Mouse (Mus musculus) c-Kit-positive CD71-positive TER-119-positive erythroid progenitor cells, embryonic 14.5 days (primary cell): ENCODE measurements around the gene Rps27rt.
"Not testable (repeated sequence)": the region's sequence is repeated elsewhere in the genome, so short reads cannot be mapped to it uniquely, and the experiment has no call there.

Experiments
- DNase-seq: peaks from one replicate; pipeline ENCODE4 v3.0.0-alpha.2; 2013; ENCODE audit warnings: low spot score

Gene Rps27rt

GRCm38 (mm10) chr9:114982689-114983360 is at the start of gene Rps27rt:
Gene Rps27rt, minus strand, starts transcription at chr9:114982739.
- no peak for DNase-seq

GRCm38 (mm10) chr9:115031046-115031445 is 48.5 kb upstream of the Rps27rt start:
- DNase-seq, result not testable (repeated sequence)

GRCm38 (mm10) chr9:115030581-115030980 is 48.0 kb upstream of the Rps27rt start:
- no peak for DNase-seq

GRCm38 (mm10) chr9:115029307-115029706 is 46.8 kb upstream of the Rps27rt start:
- no peak for DNase-seq

GRCm38 (mm10) chr9:115023708-115024383 is 41.3 kb upstream of the Rps27rt start:
- DNase-seq, result no peak

- DNase-seq, result no peak
Measured at GRCm38 (mm10) chr9:115023137-115023536, 40.6 kb upstream of the Rps27rt start.

- no peak for DNase-seq
Measured at GRCm38 (mm10) chr9:115021419-115021818, 38.9 kb upstream of the Rps27rt start.

- DNase-seq, result no peak
Measured at GRCm38 (mm10) chr9:115020141-115020540, 37.6 kb upstream of the Rps27rt start.

GRCm38 (mm10) chr9:115012367-115012766 is 29.8 kb upstream of the Rps27rt start:
- DNase-seq, result no peak

- DNase-seq, result no peak
Measured at GRCm38 (mm10) chr9:115008194-115008593, 25.7 kb upstream of the Rps27rt start.

- DNase-seq, result no peak
Measured at GRCm38 (mm10) chr9:115007776-115008175, 25.2 kb upstream of the Rps27rt start.

GRCm38 (mm10) chr9:115005446-115005845 is 22.9 kb upstream of the Rps27rt start:
- no peak for DNase-seq

GRCm38 (mm10) chr9:114999771-115000146 is 17.2 kb upstream of the Rps27rt start:
- no peak for DNase-seq

GRCm38 (mm10) chr9:114999010-114999770 is 16.7 kb upstream of the Rps27rt start:
- DNase-seq, result no peak

GRCm38 (mm10) chr9:114996489-114996888 is 13.9 kb upstream of the Rps27rt start:
- DNase-seq, result no peak

- DNase-seq, result no peak
Measured at GRCm38 (mm10) chr9:114995716-114996115, 13.2 kb upstream of the Rps27rt start.

- DNase-seq, result no peak
Measured at GRCm38 (mm10) chr9:114995250-114995649, 12.7 kb upstream of the Rps27rt start.

GRCm38 (mm10) chr9:114992528-114992927 is 10.0 kb upstream of the Rps27rt start:
- no peak for DNase-seq

- DNase-seq, result no peak
Measured at GRCm38 (mm10) chr9:114990421-114990820, 7.9 kb upstream of the Rps27rt start.

- DNase-seq, result no peak
Measured at GRCm38 (mm10) chr9:114988610-114989327, 6.2 kb upstream of the Rps27rt start.

GRCm38 (mm10) chr9:114988029-114988428 is 5.5 kb upstream of the Rps27rt start:
- no peak for DNase-seq

- no peak for DNase-seq
Measured at GRCm38 (mm10) chr9:114986361-114986760, 3.8 kb upstream of the Rps27rt start.
